12 mouse cellular contexts compared by ENCODE assay signal in the genomic region with DNA sequence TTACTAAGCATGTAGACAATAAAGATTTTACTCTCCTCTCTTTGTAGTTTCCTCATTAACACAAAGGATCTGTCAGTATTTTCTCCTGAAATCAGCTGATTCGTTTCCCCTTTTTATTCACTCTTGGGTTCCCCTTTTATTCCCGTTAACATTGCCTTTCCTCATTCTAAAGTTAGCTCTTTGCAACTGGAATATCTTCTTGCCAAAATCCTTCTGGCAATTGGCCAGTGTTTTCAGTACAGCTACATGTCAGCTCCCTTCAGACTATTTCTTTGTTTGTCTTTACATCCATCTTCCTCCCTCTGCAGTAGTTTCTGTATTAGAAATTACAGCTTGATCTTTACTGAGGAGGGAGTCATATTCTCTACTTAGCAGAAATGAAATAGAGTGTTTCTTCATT. TPM values are rescaled to one million over a fixed set of nuclear protein-coding genes. Genes with fewer than 3 reads are reported as not detected.
A peak's percentile ranks its signal among the peaks of the same experiment; 100 is the strongest.
DNase-seq lines count a peak whose midpoint lies in the region; ATAC-seq and TF ChIP-seq lines count a peak whose summit lies in the region.
"Had no signal": no experiment of that assay in that cellular context is flagged by ENCODE, and none has a peak within 500 bp of the region (broad histone marks: within the 10 kb centered on the region; RNA-seq: fewer than 3 reads in every experiment).

No protein-coding gene starts in this region.

- no peak overlapping the region for H3K4me3 ChIP-seq in forebrain, embryonic 13.5 days
- no peak overlapping the region for H3K4me3 ChIP-seq in forebrain, embryonic 12.5 days (replicated peaks)
- no peak overlapping the region for H3K4me3 ChIP-seq in kidney, postnatal 0 days (replicated peaks; ENCODE audit: low read depth, low read length)
- H3K4me3 ChIP-seq: heart, embryonic 15.5 days had no signal

- peak; percentile 45 for ATAC-seq in forebrain, embryonic 13.5 days
- ATAC-seq in forebrain, embryonic 12.5 days (ENCODE audit: low FRiP score) = no peak
- ATAC-seq in kidney, postnatal 0 days (replicated peaks; ENCODE audit: low FRiP score, low read depth) = no peak

- no peak overlapping the region for H3K27ac ChIP-seq in forebrain, embryonic 13.5 days
- H3K27ac ChIP-seq in forebrain, embryonic 12.5 days = no peak overlapping the region
- no peak overlapping the region for H3K27ac ChIP-seq in kidney, postnatal 0 days
- H3K27ac ChIP-seq: heart, embryonic 15.5 days; liver, embryonic 14.5 days had no signal

- no peaks in the 10 kb centered on the region for H3K9me3 ChIP-seq in forebrain, embryonic 13.5 days (replicated peaks)
- no peaks in the 10 kb centered on the region for H3K9me3 ChIP-seq in forebrain, embryonic 12.5 days
- H3K9me3 ChIP-seq in kidney, postnatal 0 days (replicated peaks; ENCODE audit: low read length) = no peaks in the 10 kb centered on the region
- H3K9me3 ChIP-seq: heart, embryonic 15.5 days had no signal

- DNase-seq in kidney, postnatal 0 days (ENCODE audit: low spot score) = peak; percentile 36
- DNase-seq in kidney, adult 9 months = no peak
- DNase-seq in right cerebral cortex, adult 18-20 months = peak; percentile 17
- DNase-seq in right cerebral cortex, postnatal 25 days = no peak
- peak; percentile 44 for DNase-seq in telencephalon, adult 2 months (ENCODE audit: low read depth, low spot score)
- DNase-seq in thymus, postnatal 25 days = no peak
- DNase-seq: cerebellum, postnatal 25 days; kidney, postnatal 36 days had no signal

- H3K36me3 ChIP-seq in forebrain, embryonic 13.5 days (ENCODE audit: poor library complexity, severe bottlenecking) = no peaks in the 10 kb centered on the region
- H3K36me3 ChIP-seq in forebrain, embryonic 12.5 days (replicated peaks) = no peaks in the 10 kb centered on the region
- no peaks in the 10 kb centered on the region for H3K36me3 ChIP-seq in kidney, postnatal 0 days (ENCODE audit: insufficient read depth, low read length)
- H3K36me3 ChIP-seq: heart, embryonic 15.5 days had no signal

- H3K27me3 ChIP-seq in forebrain, embryonic 13.5 days = no peaks in the 10 kb centered on the region
- H3K27me3 ChIP-seq in forebrain, embryonic 12.5 days = no peaks in the 10 kb centered on the region
- H3K27me3 ChIP-seq in kidney, postnatal 0 days (ENCODE audit: insufficient read depth, low read length) = no peaks in the 10 kb centered on the region
- H3K27me3 ChIP-seq: heart, embryonic 15.5 days had no signal

- H3K4me1 ChIP-seq in forebrain, embryonic 13.5 days = 0 out of 2 replicates have a peak, but pooled peaks cover 3% of the 10 kb centered on the region
- no peaks in the 10 kb centered on the region for H3K4me1 ChIP-seq in forebrain, embryonic 12.5 days
- H3K4me1 ChIP-seq in kidney, postnatal 0 days (replicated peaks; ENCODE audit: insufficient read depth, low read length) = no peaks in the 10 kb centered on the region
- H3K4me1 ChIP-seq: heart, embryonic 15.5 days had no signal

- no peak for TF ChIP-seq CTCF in kidney, postnatal 0 days (IDR thresholded peaks at IDR 0.05; ENCODE audit: low read depth)

- H3K4me2 ChIP-seq in forebrain, embryonic 13.5 days = no peak overlapping the region
- no peak overlapping the region for H3K4me2 ChIP-seq in forebrain, embryonic 12.5 days
- no peak overlapping the region for H3K4me2 ChIP-seq in kidney, postnatal 0 days (ENCODE audit: low read length)
- H3K4me2 ChIP-seq: heart, embryonic 15.5 days had no signal

- 8% methylated on average over 2 of the region's 2 CpGs for WGBS in forebrain, embryonic 13.5 days
- WGBS in forebrain, embryonic 12.5 days = 33% methylated on average over 2 of the region's 2 CpGs
- 40% methylated on average over 2 of the region's 2 CpGs for WGBS in kidney, postnatal 0 days

- no peak overlapping the region for H3K9ac ChIP-seq in forebrain, embryonic 13.5 days
- H3K9ac ChIP-seq in forebrain, embryonic 12.5 days = no peak overlapping the region
- no peak overlapping the region for H3K9ac ChIP-seq in kidney, postnatal 0 days (ENCODE audit: low read depth, low read length)
- H3K9ac ChIP-seq: heart, embryonic 15.5 days; liver, embryonic 14.5 days had no signal

RNA-seq across cellular contexts. Expression of gene Nova1, which starts 51.4 kb away (rescaled TPM):
- polyA plus RNA-seq in forebrain, embryonic 13.5 days (2015; fragmentation: Nextera tagmentation; extraction: Ambion mirVana) = 19.3 and 27.0 TPM in 2 replicates
- polyA plus RNA-seq in forebrain, embryonic 12.5 days (2016; fragmentation: Nextera tagmentation; extraction: Ambion mirVana) = 26.6 and 28.3 TPM in 2 replicates
- polyA plus RNA-seq in kidney, postnatal 0 days (2015; fragmentation: Nextera tagmentation; extraction: Ambion mirVana) = 0.86 and 0.87 TPM in 2 replicates

Comparison
In these comparisons a context has a peak if more than half of its experiments do, and no peak if none do; other contexts are left out.
1. DNase-seq: peak in kidney, postnatal 0 days (single experiment), right cerebral cortex, adult 18-20 months (single experiment) and telencephalon, adult 2 months (single experiment); none in kidney, adult 9 months (single experiment), right cerebral cortex, postnatal 25 days (single experiment) and thymus, postnatal 25 days (single experiment).
2. RNA of gene Nova1, which starts 51.4 kb away (polyA plus RNA-seq): 26.6 to 28.3 TPM in forebrain, embryonic 12.5 days and 19.3 to 27.0 TPM in forebrain, embryonic 13.5 days; 0.86 to 0.87 TPM in kidney, postnatal 0 days; every median in the first group is over 10 times any median in the second.